Mouse (Mus musculus) left cerebral cortex, postnatal 25 days (tissue): ENCODE data around the gene Cdh11. TPM values are rescaled to one million over a fixed set of nuclear protein-coding genes. Genes with fewer than 3 reads are reported as not detected.
"Not testable (repeated sequence)": the region's sequence is repeated elsewhere in the genome, so short reads cannot be mapped to it uniquely, and the experiment has no call there.

Experiments used
- DNase-seq, 2 experiments: peaks; one replicate each; pipeline ENCODE4 v3.0.0; 2022; ENCODE audit warnings: low spot score in 2 of 2, mixed read lengths in 1 of 2
- intact Hi-C: fragments of 180-260 bp; cut with DNase I; formaldehyde crosslinking; loops from one replicate; pipeline ENCODE4 v1.15.1; 2025
- total RNA-seq, 2 experiments: library from RNA; stranded (reverse); gene quantifications; 2 replicates each; pipeline ENCODE4 v1.2.3; 2021

Gene Cdh11
- total RNA-seq, 2 experiments from 2014 or later, result 55.7 to 57.3 TPM

DNA sequence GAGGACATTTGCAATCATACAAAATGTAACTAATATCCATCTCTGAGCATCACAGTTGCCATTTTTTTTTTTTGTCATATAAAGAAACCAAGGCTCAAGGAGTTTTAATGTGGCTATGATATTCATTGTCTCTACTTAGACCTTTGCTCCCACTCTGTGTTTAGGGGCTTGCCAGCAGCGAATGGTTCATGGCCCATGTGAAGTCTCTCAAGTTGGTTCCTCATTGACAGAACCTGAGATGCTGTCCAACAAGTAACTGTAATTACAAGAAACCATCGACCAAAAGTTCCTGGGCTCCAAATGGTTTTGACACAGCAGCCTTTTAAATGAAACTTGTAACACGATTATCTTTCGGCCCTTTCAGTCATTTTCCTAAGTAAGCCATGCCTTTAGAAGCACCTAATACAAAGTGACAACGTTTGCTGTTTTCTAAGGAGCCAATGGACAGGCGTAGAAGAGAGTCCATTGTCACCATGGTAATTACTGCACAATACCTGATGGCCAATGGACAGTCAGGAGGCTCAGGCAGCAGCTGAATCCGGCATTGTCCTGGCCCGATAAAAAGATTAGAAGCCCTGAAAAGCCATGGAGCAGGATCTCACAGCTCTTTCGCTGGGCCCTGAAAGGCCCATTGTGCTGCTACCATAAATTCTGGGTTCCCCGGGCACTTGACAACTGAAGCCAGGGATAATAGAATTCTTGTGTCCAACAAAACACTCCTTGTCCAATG lies 59.1 kb downstream of the Cdh11 start:
- intact Hi-C loops, result no loop called here
- no peak for DNase-seq

DNA sequence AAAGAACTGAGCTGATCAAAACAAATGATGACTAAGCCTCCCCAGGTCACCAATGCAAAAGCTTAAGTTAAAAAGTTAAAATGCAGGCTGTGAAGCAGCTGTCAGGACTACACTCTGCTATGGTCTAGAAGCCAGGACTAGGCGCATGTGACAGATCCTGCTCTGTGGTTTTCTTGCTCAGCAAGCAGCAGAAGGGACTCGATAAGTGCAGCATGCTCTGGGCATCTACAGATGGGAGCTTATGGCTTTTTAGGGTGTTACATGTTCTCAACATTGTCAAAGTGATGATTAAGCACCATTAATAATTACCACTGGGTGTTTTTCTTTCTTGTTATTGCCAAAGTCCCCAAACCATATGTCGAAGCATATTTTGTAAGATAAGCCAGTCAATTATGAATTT lies 59.9 kb downstream of the Cdh11 start:
- intact Hi-C loops, result no loop called here
- peak in 1 of 2 experiments; percentile 41 for DNase-seq

- DNase-seq, result no peak
- intact Hi-C loops, result no loop called here
These were observed 69.5 kb downstream of the Cdh11 start for GRCm38 (mm10) chr8:102715956-102716355.

DNA sequence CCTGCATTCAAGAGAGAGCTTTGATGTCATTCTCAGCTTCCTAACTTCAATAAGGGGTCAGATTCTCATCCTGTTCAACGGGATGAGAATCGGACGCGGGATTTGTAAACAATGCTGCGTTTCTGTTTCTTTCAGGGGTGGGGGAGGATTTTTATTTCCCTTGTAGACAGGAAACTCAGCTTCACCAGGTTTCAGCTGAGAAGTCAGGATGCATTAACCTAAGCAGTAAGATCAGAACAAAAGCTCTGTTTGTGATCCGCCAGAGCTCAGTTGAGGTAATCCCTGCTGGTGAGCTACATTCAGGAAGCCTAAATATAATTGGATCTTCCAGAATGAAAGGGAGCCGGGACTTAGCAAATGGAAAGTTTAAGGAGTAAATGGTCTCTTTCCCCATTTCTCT lies 78.1 kb downstream of the Cdh11 start:
- no peak for DNase-seq
- intact Hi-C loops, result no loop called here

DNA sequence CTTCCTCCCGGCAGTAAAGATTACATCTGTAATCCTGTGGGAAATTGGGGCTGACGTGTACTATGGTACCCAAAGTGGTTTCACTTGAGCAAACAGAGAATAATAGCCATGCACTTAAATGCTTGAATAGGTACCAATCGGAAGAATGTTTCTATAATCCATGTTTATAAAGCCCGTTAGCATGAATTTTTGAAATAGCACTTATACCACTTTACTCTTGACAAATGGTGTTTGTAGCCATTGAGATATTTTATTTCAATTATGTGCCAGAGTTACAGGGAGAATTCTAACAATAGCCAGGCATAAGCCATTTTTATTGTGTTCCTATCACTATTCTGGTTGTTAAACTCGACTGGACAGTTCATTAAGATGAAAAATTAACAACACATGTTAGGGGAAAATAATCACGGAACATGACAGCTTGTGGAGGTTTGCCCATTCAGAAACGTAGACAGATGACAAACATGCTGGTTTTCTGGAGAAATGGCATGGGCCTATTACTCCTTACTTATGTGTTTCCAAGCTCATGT lies 80.0 kb downstream of the Cdh11 start:
- no peak for DNase-seq
- intact Hi-C loops, result no loop called here

- no peak for DNase-seq
- intact Hi-C loops, result no loop called here
These were observed 85.2 kb downstream of the Cdh11 start for GRCm38 (mm10) chr8:102700245-102700644.

DNA sequence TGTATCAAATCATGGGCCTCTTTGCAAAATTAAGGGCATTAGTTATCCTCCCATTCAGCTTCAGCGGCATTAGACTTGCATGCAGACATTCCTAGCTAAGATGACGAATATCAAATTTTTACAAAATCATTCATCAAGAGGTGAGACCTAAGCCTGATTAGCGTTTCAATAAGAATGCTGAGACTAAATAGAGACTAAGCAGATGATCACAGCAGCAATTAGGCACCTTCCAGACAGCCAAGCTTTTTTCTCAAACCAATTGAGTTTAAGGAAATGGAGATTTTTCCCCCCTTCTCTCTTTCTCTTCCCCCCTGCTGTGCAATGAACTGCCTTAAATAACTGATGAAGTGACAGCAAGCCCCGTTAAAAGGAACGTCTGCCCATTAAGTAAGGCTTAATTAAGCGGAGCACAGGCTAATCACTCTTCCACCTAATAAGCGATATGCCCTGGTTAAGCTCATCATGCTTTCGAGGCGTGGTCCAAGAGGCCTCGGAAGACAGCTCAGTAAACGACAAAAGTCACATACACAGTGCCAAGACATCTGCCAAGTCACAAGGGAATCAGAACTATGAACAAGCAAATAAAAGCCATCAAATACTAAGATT lies 87.1 kb downstream of the Cdh11 start:
- intact Hi-C loops, result no loop called here

GRCm38 (mm10) chr8:102693465-102693864 lies 92.0 kb downstream of the Cdh11 start:
- intact Hi-C loops, result no loop called here
- no peak for DNase-seq

More for the DNA sequence above, 87.1 kb downstream of the Cdh11 start:
- no peak for DNase-seq

DNA sequence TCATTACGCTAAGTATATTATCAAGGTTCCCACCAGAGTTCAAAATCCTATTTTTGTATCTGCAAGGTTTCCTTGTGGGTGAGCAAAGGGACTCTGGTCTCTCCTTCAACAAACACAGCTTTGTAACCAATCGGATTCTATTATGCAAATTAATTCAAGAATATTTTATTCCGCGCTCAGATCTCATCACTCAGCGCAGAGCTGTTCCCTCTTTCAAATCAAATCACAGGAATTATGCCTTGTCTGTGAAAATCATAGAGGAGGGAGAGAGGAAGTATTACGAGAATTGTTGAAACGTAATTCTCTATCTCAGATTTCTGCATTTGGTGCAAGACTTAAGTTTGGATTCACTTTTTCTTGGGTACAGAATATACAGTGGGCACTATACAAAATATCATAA lies 100.0 kb downstream of the Cdh11 start:
- intact Hi-C loops, DNase-seq: not testable (repeated sequence)

- intact Hi-C loops, result no loop called here
- peak in 1 of 2 experiments; percentile 16 for DNase-seq
These were observed 100.4 kb downstream of the Cdh11 start for GRCm38 (mm10) chr8:102685023-102685422.

DNA sequence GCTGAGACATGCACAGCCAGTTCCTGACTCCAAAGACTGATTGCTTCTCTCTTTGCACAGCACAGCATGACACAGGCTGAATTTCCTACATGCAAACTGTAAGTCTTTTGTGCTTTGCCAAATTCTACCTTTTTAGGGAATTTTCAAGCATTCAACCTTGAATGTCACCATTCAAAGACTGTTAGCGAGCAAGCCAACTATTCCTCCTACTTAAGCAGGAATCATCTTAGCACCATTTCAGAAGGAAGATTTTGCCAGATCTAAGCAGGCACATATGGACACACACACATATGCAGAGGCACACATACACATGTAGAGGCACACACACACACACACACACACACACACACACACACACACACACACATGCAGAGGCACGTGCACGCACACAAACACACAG lies 108.3 kb downstream of the Cdh11 start:
- intact Hi-C loops, result no loop called here
- peak in 1 of 2 experiments; percentile 32 for DNase-seq

GRCm38 (mm10) chr8:102664561-102664960 lies 120.9 kb downstream of the Cdh11 start:
- peak in 1 of 2 experiments; percentile 50 for DNase-seq
- intact Hi-C loops, result not testable (repeated sequence)

DNA sequence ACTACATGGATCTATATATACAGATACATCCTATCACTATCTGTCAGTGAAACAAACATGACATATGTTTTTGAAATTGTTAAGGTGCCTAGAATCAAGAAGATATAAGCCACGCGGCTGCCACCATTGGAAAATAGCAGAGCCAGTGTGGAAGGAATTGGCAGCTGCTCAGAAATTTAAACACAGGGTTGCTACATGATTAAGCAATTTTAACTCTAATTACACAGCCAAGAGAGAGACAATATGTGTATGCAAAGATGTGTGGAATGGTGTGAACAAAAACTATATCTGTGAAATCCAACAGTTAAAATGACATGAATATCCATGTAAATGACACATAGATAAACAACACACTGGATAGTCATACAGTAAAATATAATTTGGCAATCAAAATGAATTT lies 128.9 kb downstream of the Cdh11 start:
- DNase-seq, result no peak

GRCm38 (mm10) chr8:102651964-102652363 lies 133.5 kb downstream of the Cdh11 start:
- intact Hi-C loops, result no loop called here
- DNase-seq, result peak in 1 of 2 experiments; percentile 56

More for the DNA sequence above, 128.9 kb downstream of the Cdh11 start:
- intact Hi-C loops, result no loop called here

- intact Hi-C loops, result no loop called here
- DNase-seq, result no peak
These were observed 158.3 kb downstream of the Cdh11 start for GRCm38 (mm10) chr8:102627151-102627550.

DNA sequence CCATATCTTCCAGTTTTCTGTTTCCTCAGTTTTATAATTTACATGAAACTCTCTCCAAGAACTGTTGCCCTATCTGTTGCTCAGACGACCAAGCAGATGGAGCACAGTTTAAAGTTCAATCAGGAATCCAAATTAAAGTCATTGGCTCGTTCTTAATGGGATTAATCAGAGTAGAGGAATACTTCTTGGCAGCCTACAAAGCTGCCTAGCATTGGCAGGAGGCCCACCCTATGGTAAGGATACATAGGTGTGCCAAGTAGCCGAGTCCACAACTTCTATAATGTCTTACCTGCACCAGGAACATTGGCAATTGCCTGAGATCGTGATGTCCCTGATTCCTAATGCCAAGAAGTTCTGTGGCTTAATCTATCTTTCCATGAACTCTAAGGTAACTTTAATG lies 173.3 kb downstream of the Cdh11 start:
- intact Hi-C loops, result no loop called here

GRCm38 (mm10) chr8:102601327-102601726 lies 184.1 kb downstream of the Cdh11 start:
- DNase-seq, result peak in 1 of 2 experiments; percentile 41
- intact Hi-C loops, result no loop called here

More for the DNA sequence above, 173.3 kb downstream of the Cdh11 start:
- DNase-seq, result no peak

- no peak for DNase-seq
- intact Hi-C loops, result no loop called here
These were observed 188.9 kb downstream of the Cdh11 start for GRCm38 (mm10) chr8:102596523-102596922.

GRCm38 (mm10) chr8:102593899-102594298 lies 191.5 kb downstream of the Cdh11 start:
- peak in 1 of 2 experiments; percentile 64 for DNase-seq
- intact Hi-C loops, result no loop called here
